Mouse (Mus musculus) forebrain, embryonic 11.5 days (tissue): ENCODE data around the gene Slc6a17. TPM values are rescaled to one million over a fixed set of nuclear protein-coding genes. Genes with fewer than 3 reads are reported as not detected.

Source experiments
- ATAC-seq: fragments of 200-750 bp; cut with Nextera tagmentation; replicated peaks from 2 replicates; pipeline ENCODE4 v1.8.0; 2017; ENCODE audit warnings: moderate TSS enrichment; ENCODE audit not compliant: low FRiP score
- DNase-seq: peaks from one replicate; pipeline ENCODE4 v3.0.0-alpha.2; 2017; ENCODE audit warnings: low spot score
- H3K27ac ChIP-seq: fragments of 300-500 bp; sonication (generic); 2 replicates; pipeline ENCODE4 v1.5.1; 2014; ENCODE audit warnings: low read depth, low read length
- H3K27me3 ChIP-seq: fragments of 300-500 bp; sonication (generic); 2 replicates; pipeline ENCODE4 v1.6.1; 2014; ENCODE audit warnings: mild to moderate bottlenecking, low read length, mixed read lengths; ENCODE audit not compliant: control insufficient read depth, insufficient read depth
- H3K36me3 ChIP-seq: fragments of 300-500 bp; sonication (generic); 2 replicates; pipeline ENCODE4 v1.6.1; 2014; ENCODE audit warnings: mild to moderate bottlenecking, low read length, moderate library complexity, mixed read lengths; ENCODE audit not compliant: control insufficient read depth, insufficient read depth
- H3K4me1 ChIP-seq: fragments of 300-500 bp; sonication (generic); replicated peaks from 2 replicates; pipeline ENCODE4 v1.6.1; 2014; ENCODE audit warnings: low read length, mixed read lengths; ENCODE audit not compliant: control insufficient read depth, insufficient read depth
- H3K4me2 ChIP-seq: fragments of 300-500 bp; sonication (generic); 2 replicates; pipeline ENCODE4 v1.6.1; 2014; ENCODE audit warnings: low read depth, mild to moderate bottlenecking, low read length, moderate library complexity, mixed read lengths; ENCODE audit not compliant: severe bottlenecking
- H3K4me3 ChIP-seq: fragments of 300-500 bp; sonication (generic); 2 replicates; pipeline ENCODE4 v1.5.1; 2014; ENCODE audit warnings: low read depth, low read length
- H3K9ac ChIP-seq: fragments of 300-500 bp; sonication (generic); 2 replicates; pipeline ENCODE4 v1.6.1; 2014; ENCODE audit warnings: low read length
- H3K9me3 ChIP-seq: fragments of 300-500 bp; sonication (generic); 2 replicates; pipeline ENCODE4 v1.6.1; 2016; ENCODE audit warnings: low read length, mixed read lengths; ENCODE audit not compliant: control insufficient read depth
- WGBS: fragments of 180-500 bp; shearing (Covaris S2); extraction: QIAGEN DNeasy Blood & Tissue Kit; methylation state at CpG from one replicate; pipeline ENCODE4 v1.1.7; 2014; 5-methylcytosine and 5-hydroxymethylcytosine counted together
- polyA plus RNA-seq: library from polyadenylated mRNA; unstranded; fragments of >200 nt; fragmentation: Nextera tagmentation; extraction: Ambion mirVana; gene quantifications from 2 replicates; pipeline ENCODE4 v1.2.1, GENCODE M21; 2014

Slc6a17 gene
- polyA plus RNA-seq, result 3.0 and 3.6 TPM in 2 replicates

DNA sequence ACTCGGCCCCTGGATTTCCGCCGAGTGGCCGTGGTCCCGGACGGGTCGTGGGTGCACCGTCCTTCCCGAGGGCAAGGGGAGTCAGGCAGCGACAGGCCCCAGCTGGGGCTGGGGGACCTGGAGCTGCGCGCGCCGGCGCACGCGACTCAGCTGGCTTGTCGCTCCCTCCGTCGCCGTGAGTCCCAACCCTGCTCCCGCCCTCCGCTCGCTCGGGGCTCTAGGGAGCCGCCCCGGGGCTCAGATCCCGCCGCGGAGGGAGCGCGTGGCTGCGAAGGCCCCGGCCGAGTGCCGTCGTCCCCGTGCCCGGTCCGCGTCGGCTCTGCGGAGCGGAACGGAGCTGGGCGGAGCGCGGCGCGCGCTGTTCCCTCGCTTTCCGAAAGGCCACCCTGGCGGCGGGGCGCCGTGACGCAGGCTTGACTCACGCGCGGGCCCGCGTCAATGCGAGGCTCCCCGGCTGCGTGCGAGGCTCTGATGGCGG is at the start of gene Slc6a17:
Slc6a17 (minus strand) TSS at position 388 of the 478 bp plus-strand sequence.
- peak within 1 kb of the TSS; percentile 62 for H3K9ac ChIP-seq
- WGBS, result under 1% methylated on average over 67 of the region's 68 CpGs
- peak within 1 kb of the TSS; percentile 49 for H3K4me3 ChIP-seq
- H3K36me3 ChIP-seq, result no peaks in the 10 kb centered on the region
- H3K27me3 ChIP-seq, result peaks cover 32% of the 10 kb centered on the region
- DNase-seq (peak; percentile 82), ATAC-seq (peak; percentile 75)
- H3K27ac ChIP-seq, result no peak within 1 kb of the TSS
- peaks cover 5% of the 10 kb centered on the region; the same call in 1 of the 2 replicates for H3K4me1 ChIP-seq
- H3K9me3 ChIP-seq, result no peaks in the 10 kb centered on the region
- H3K4me2 ChIP-seq, result peak within 1 kb of the TSS; percentile 95

DNA sequence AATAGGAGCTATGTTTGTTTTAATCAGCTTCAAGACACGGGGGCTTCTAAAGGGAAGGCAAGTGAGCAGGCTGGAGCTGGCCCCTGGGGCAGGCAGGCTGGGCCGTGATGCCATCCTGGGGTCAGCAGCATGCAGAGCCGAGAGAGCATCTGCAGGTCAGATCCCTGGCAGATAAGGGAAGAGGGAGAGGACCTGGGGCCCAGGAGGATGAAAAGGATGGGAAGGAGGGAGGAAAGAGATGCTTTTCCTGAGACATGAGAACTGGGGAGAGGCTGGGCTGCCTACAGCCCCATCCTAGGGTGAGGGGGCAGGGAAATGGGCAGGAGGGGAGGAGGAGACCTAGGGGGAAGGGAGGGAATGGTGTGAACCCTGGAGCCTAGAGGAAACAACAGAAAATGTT is 47.5 kb upstream of the Slc6a17 start:
- no peak overlapping the region for H3K4me3 ChIP-seq
- ATAC-seq (no peak), DNase-seq (no peak)
- no peaks in the 10 kb centered on the region for H3K4me1 ChIP-seq
- no peaks in the 10 kb centered on the region for H3K36me3 ChIP-seq
- WGBS, result 53% methylated on average over 3 of the region's 3 CpGs
- no peak overlapping the region for H3K27ac ChIP-seq
- no peaks in the 10 kb centered on the region for H3K9me3 ChIP-seq
- no peak overlapping the region for H3K9ac ChIP-seq
- no peak overlapping the region for H3K4me2 ChIP-seq
- H3K27me3 ChIP-seq, result no peaks in the 10 kb centered on the region

- 50% methylated on average over 4 of the region's 4 CpGs for WGBS
- H3K27ac ChIP-seq, result no peak overlapping the region
- no peak overlapping the region for H3K4me2 ChIP-seq
- H3K9ac ChIP-seq, result no peak overlapping the region
- H3K9me3 ChIP-seq, result no peaks in the 10 kb centered on the region
- DNase-seq (no peak), ATAC-seq (no peak)
- H3K4me1 ChIP-seq, result no peaks in the 10 kb centered on the region
- no peak overlapping the region for H3K4me3 ChIP-seq
- no peaks in the 10 kb centered on the region for H3K36me3 ChIP-seq
- H3K27me3 ChIP-seq, result no peaks in the 10 kb centered on the region
Measured at GRCm38 (mm10) chr3:107563880-107564279, 46.1 kb upstream of the Slc6a17 start.

- Histone ChIP-seq H3K9ac (no peak overlapping the region), H3K27ac (no peak overlapping the region), H3K4me1 (no peaks in the 10 kb centered on the region), H3K36me3 (no peaks in the 10 kb centered on the region), H3K27me3 (no peaks in the 10 kb centered on the region), H3K4me3 (no peak overlapping the region), H3K9me3 (no peaks in the 10 kb centered on the region), H3K4me2 (no peak overlapping the region)
- ATAC-seq (no peak), DNase-seq (no peak)
- 92% methylated on average over 4 of the region's 4 CpGs for WGBS
Measured at GRCm38 (mm10) chr3:107562591-107562990, 44.8 kb upstream of the Slc6a17 start.

DNA sequence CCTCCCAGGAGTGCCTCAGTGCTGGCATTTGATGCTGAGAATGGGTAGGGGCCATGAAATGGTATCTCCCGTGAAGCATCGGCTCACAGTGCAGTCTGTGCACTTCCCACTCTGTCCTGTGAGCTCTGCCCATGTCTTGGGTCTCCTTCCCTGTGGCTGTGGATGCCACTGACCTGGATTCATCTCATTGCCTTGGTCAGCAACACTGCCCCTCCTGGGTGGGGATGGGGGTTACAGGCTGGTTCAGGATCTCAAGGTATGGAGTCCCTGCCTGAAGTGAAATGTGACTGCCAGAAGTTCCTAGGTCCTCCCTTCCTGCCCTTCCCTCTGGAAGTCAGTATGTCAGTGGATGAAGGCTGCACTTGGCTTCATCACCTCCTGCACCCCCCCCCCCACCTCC is 44.3 kb upstream of the Slc6a17 start:
- Histone ChIP-seq H3K4me1 (no peaks in the 10 kb centered on the region), H3K27ac (no peak overlapping the region), H3K4me3 (no peak overlapping the region), H3K27me3 (no peaks in the 10 kb centered on the region), H3K4me2 (no peak overlapping the region), H3K36me3 (no peaks in the 10 kb centered on the region), H3K9me3 (no peaks in the 10 kb centered on the region), H3K9ac (no peak overlapping the region)
- DNase-seq, result no peak
- no peak for ATAC-seq
- 73% methylated on average over 2 of the region's 2 CpGs for WGBS

DNA sequence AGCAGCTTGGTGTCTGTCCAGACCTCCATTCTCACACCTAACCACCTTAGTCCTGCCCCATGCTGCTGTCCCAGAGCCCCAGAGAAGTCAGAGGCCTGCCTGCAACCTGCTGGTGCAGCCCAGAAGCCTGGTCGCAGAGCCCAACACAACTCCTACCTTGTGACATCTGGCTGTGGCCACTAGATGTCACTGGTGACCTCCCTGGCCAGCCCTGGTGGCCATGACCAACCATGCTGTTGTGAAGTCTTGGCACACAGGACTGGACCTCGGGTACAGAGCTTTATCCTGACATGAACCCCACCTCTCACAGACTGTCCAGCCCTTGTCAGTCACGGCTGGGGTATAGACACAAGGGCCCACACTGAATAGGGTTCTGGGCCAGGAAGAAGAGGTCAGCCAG is 41.4 kb upstream of the Slc6a17 start:
- ATAC-seq (peak; percentile 63; the same call in 1 of the 2 replicates), DNase-seq (peak; percentile 78)
- WGBS, result 12% methylated on average over 3 of the region's 3 CpGs
- H3K36me3 ChIP-seq, result no peaks in the 10 kb centered on the region
- no peaks in the 10 kb centered on the region for H3K9me3 ChIP-seq
- H3K27ac ChIP-seq, result no peak overlapping the region
- no peak overlapping the region for H3K4me2 ChIP-seq
- no peak overlapping the region for H3K4me3 ChIP-seq
- H3K4me1 ChIP-seq, result no peaks in the 10 kb centered on the region
- H3K27me3 ChIP-seq, result no peaks in the 10 kb centered on the region
- H3K9ac ChIP-seq, result no peak overlapping the region

DNA sequence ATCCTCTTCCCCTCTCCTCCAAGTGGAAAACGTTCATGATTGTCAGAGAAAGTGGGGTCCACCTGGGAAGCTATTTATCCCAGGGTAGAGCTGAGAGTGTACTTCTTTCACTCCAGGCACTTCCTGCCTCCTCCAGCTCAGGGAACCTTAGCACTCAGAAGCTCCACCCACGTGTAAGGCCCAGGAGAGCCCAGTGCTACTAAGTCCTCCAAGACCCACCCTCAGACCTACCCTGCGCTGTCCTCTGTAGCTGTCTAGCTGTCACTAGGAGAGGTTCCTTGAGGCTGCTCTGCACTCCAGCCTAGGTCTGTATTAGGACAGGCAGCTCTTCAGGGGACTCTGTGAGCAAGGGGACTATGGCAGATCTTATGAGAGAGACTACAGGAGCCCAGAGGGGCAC is 40.9 kb upstream of the Slc6a17 start:
- WGBS, result 32% methylated on average over 3 of the region's 3 CpGs

GRCm38 (mm10) chr3:107554842-107555241 is 37.0 kb upstream of the Slc6a17 start, which contains the start of gene Ubl4b:
Ubl4b (minus strand) TSS chr3:107555073.
- peak; percentile 33 for DNase-seq
- ATAC-seq, result no peak
- Histone ChIP-seq H3K27ac (no peak within 1 kb of the TSS), H3K4me3 (no peak within 1 kb of the TSS), H3K9ac (no peak within 1 kb of the TSS), H3K27me3 (no peaks in the 10 kb centered on the region), H3K4me2 (no peak within 1 kb of the TSS), H3K36me3 (no peaks in the 10 kb centered on the region), H3K9me3 (no peaks in the 10 kb centered on the region), H3K4me1 (no peaks in the 10 kb centered on the region)
- WGBS, result 87% methylated on average over 2 of the region's 2 CpGs

More for the DNA sequence above, 40.9 kb upstream of the Slc6a17 start:
- H3K9ac ChIP-seq, result no peak overlapping the region
- no peak overlapping the region for H3K27ac ChIP-seq
- no peak overlapping the region for H3K4me2 ChIP-seq
- H3K9me3 ChIP-seq, result no peaks in the 10 kb centered on the region
- no peaks in the 10 kb centered on the region for H3K27me3 ChIP-seq
- no peaks in the 10 kb centered on the region for H3K4me1 ChIP-seq
- no peak overlapping the region for H3K4me3 ChIP-seq
- ATAC-seq (peak; percentile 18; the same call in 1 of the 2 replicates), DNase-seq (peak; percentile 38)
- no peaks in the 10 kb centered on the region for H3K36me3 ChIP-seq

DNA sequence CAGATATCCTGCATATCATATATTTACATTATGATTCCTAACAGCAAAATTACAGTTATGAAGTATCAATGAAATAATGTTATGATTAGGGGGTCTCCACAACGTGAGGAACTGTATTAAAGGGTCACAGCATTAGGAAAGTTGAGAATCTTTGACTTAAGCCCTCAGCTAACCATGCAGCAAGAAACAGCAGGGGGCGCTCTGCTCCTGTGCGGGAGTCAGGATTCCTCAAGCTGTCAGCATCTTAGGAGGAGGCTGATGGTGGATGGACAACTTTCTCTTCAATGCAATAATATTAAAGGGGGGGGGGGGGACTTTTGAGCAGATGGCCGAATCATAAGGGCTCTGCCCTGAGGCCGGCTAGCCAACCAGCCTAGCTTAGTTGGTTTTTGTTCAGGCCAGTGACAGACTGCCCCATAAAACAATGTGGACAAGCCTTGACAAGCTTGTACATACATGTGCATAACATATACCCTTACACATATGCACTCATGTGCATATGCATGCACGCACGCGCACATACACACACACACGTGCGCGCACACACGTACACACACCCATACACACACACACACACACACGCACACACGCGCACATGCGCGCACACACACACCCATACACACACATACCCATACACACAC is 32.7 kb upstream of the Slc6a17 start:
- peak; percentile 84 for DNase-seq
- WGBS, result 73% methylated on average over 17 of the region's 17 CpGs
- no peak overlapping the region for H3K4me3 ChIP-seq
- H3K9me3 ChIP-seq, result no peaks in the 10 kb centered on the region
- H3K4me1 ChIP-seq, result no peaks in the 10 kb centered on the region
- H3K36me3 ChIP-seq, result no peaks in the 10 kb centered on the region
- no peaks in the 10 kb centered on the region for H3K27me3 ChIP-seq
- H3K9ac ChIP-seq, result no peak overlapping the region
- 0 out of 2 replicates have a peak, but pooled peaks have one; percentile 55 for ATAC-seq
- no peak overlapping the region for H3K4me2 ChIP-seq
- no peak overlapping the region for H3K27ac ChIP-seq
